Mouse (Mus musculus): ENCODE measurements at regions not wholly inside any gene's neighbourhood (a gene's known extent, or its start where the extent isn't known, plus 50 kb on each side); places are given as distances from the start of the nearest gene placed in this dataset.
A peak's percentile ranks its signal among the peaks of the same experiment; 100 is the strongest.

GRCm38 (mm10) chr16:85743022-85743421, 59.9 kb downstream of the Adamts1 start:
- H3K27me3 ChIP-seq (ENCODE audit: low read depth, poor library complexity, severe bottlenecking): no peaks in the 10 kb centered on the region
- no peaks in the 10 kb centered on the region for H3K9me3 ChIP-seq (replicated peaks)
- no peaks in the 10 kb centered on the region for H3K36me3 ChIP-seq
- H3K4me1 ChIP-seq: no peaks in the 10 kb centered on the region
- 95% methylated on average over 1 of the region's 1 CpGs for WGBS
- DNase-seq (ENCODE audit: low spot score): no peak
- H3K4me3 ChIP-seq: no peak overlapping the region
- H3K27ac ChIP-seq (replicated peaks): no peak overlapping the region

- Histone ChIP-seq H3K4me1 (no peaks in the 10 kb centered on the region), H3K9me3 (replicated peaks) (no peaks in the 10 kb centered on the region), H3K36me3 (no peaks in the 10 kb centered on the region), H3K27ac (replicated peaks) (no peak overlapping the region), H3K27me3 (ENCODE audit: low read depth, poor library complexity, severe bottlenecking) (no peaks in the 10 kb centered on the region), H3K4me3 (no peak overlapping the region)
- 86% methylated on average over 2 of the region's 2 CpGs for WGBS
- no peak for DNase-seq (ENCODE audit: low spot score)
Measured at GRCm38 (mm10) chr16:85738606-85739195, 64.2 kb downstream of the Adamts1 start.

- Histone ChIP-seq H3K27ac (replicated peaks) (no peak overlapping the region), H3K4me1 (no peaks in the 10 kb centered on the region), H3K4me3 (no peak overlapping the region), H3K9me3 (replicated peaks) (no peaks in the 10 kb centered on the region), H3K36me3 (no peaks in the 10 kb centered on the region), H3K27me3 (ENCODE audit: low read depth, poor library complexity, severe bottlenecking) (no peaks in the 10 kb centered on the region)
- WGBS: 71% methylated on average over 2 of the region's 2 CpGs
- DNase-seq (ENCODE audit: low spot score): no peak
Measured at GRCm38 (mm10) chr16:85728026-85728425, 74.9 kb downstream of the Adamts1 start.

GRCm38 (mm10) chr16:85721968-85722367, 80.9 kb downstream of the Adamts1 start:
- H3K27ac ChIP-seq (replicated peaks): no peak overlapping the region
- H3K36me3 ChIP-seq: no peaks in the 10 kb centered on the region
- 76% methylated on average over 2 of the region's 2 CpGs for WGBS
- H3K27me3 ChIP-seq (ENCODE audit: low read depth, poor library complexity, severe bottlenecking): no peaks in the 10 kb centered on the region
- H3K9me3 ChIP-seq (replicated peaks): no peaks in the 10 kb centered on the region
- no peaks in the 10 kb centered on the region for H3K4me1 ChIP-seq
- DNase-seq (ENCODE audit: low spot score): no peak
- no peak overlapping the region for H3K4me3 ChIP-seq

GRCm38 (mm10) chr16:85712291-85712690, 90.6 kb downstream of the Adamts1 start:
- H3K36me3 ChIP-seq: no peaks in the 10 kb centered on the region
- no peaks in the 10 kb centered on the region for H3K9me3 ChIP-seq (replicated peaks)
- no peaks in the 10 kb centered on the region for H3K27me3 ChIP-seq (ENCODE audit: low read depth, poor library complexity, severe bottlenecking)
- WGBS: 87% methylated on average over 3 of the region's 3 CpGs
- H3K4me1 ChIP-seq: no peaks in the 10 kb centered on the region
- no peak overlapping the region for H3K4me3 ChIP-seq
- no peak overlapping the region for H3K27ac ChIP-seq (replicated peaks)
- no peak for DNase-seq (ENCODE audit: low spot score)

GRCm38 (mm10) chr16:85704254-85705020, 98.5 kb downstream of the Adamts1 start:
- Histone ChIP-seq H3K27ac (replicated peaks) (no peak overlapping the region), H3K4me3 (no peak overlapping the region), H3K9me3 (replicated peaks) (no peaks in the 10 kb centered on the region), H3K4me1 (no peaks in the 10 kb centered on the region), H3K36me3 (no peaks in the 10 kb centered on the region), H3K27me3 (ENCODE audit: low read depth, poor library complexity, severe bottlenecking) (no peaks in the 10 kb centered on the region)
- DNase-seq (ENCODE audit: low spot score): no peak
- 91% methylated on average over 9 of the region's 9 CpGs for WGBS

GRCm38 (mm10) chr16:85702889-85703480, 99.9 kb downstream of the Adamts1 start:
- Histone ChIP-seq H3K36me3 (no peaks in the 10 kb centered on the region), H3K27ac (replicated peaks) (no peak overlapping the region), H3K27me3 (ENCODE audit: low read depth, poor library complexity, severe bottlenecking) (no peaks in the 10 kb centered on the region), H3K4me3 (no peak overlapping the region), H3K4me1 (no peaks in the 10 kb centered on the region), H3K9me3 (replicated peaks) (no peaks in the 10 kb centered on the region)
- no peak for DNase-seq (ENCODE audit: low spot score)
- WGBS: 90% methylated on average over 2 of the region's 2 CpGs

GRCm38 (mm10) chr16:85699329-85699728, 103.6 kb downstream of the Adamts1 start:
- H3K27me3 ChIP-seq (ENCODE audit: low read depth, poor library complexity, severe bottlenecking): no peaks in the 10 kb centered on the region
- H3K27ac ChIP-seq (replicated peaks): no peak overlapping the region
- no peak for DNase-seq (ENCODE audit: low spot score)
- 87% methylated on average over 4 of the region's 4 CpGs for WGBS
- no peaks in the 10 kb centered on the region for H3K9me3 ChIP-seq (replicated peaks)
- H3K4me1 ChIP-seq: no peaks in the 10 kb centered on the region
- H3K4me3 ChIP-seq: no peak overlapping the region
- H3K36me3 ChIP-seq: no peaks in the 10 kb centered on the region

- Histone ChIP-seq H3K4me1 (peaks cover 6% of the 10 kb centered on the region; the same call in 1 of the 2 replicates), H3K27ac (replicated peaks) (no peak overlapping the region), H3K27me3 (ENCODE audit: low read depth, poor library complexity, severe bottlenecking) (no peaks in the 10 kb centered on the region), H3K36me3 (no peaks in the 10 kb centered on the region), H3K4me3 (no peak overlapping the region), H3K9me3 (replicated peaks) (no peaks in the 10 kb centered on the region)
- WGBS: 68% methylated on average over 2 of the region's 2 CpGs
- DNase-seq (ENCODE audit: low spot score): no peak
Measured at GRCm38 (mm10) chr16:85682721-85683120, 120.2 kb downstream of the Adamts1 start.

GRCm38 (mm10) chr16:85680351-85680750, 122.6 kb downstream of the Adamts1 start:
- H3K9me3 ChIP-seq (replicated peaks): no peaks in the 10 kb centered on the region
- no peaks in the 10 kb centered on the region for H3K36me3 ChIP-seq
- DNase-seq (ENCODE audit: low spot score): peak; percentile 18
- no peak overlapping the region for H3K4me3 ChIP-seq
- 53% methylated on average over 6 of the region's 6 CpGs for WGBS
- H3K4me1 ChIP-seq: peaks cover 6% of the 10 kb centered on the region; the same call in 1 of the 2 replicates
- no peaks in the 10 kb centered on the region for H3K27me3 ChIP-seq (ENCODE audit: low read depth, poor library complexity, severe bottlenecking)
- H3K27ac ChIP-seq (replicated peaks): no peak overlapping the region

- WGBS: 92% methylated on average over 1 of the region's 1 CpGs
- Histone ChIP-seq H3K4me3 (no peak overlapping the region), H3K27me3 (ENCODE audit: low read depth, poor library complexity, severe bottlenecking) (no peaks in the 10 kb centered on the region)
Measured at GRCm38 (mm10) chr16:85678781-85679180, 124.1 kb downstream of the Adamts1 start.

GRCm38 (mm10) chr16:85678228-85678627, 124.7 kb downstream of the Adamts1 start:
- no peaks in the 10 kb centered on the region for H3K36me3 ChIP-seq
- no peaks in the 10 kb centered on the region for H3K27me3 ChIP-seq (ENCODE audit: low read depth, poor library complexity, severe bottlenecking)
- H3K27ac ChIP-seq (replicated peaks): no peak overlapping the region
- H3K9me3 ChIP-seq (replicated peaks): no peaks in the 10 kb centered on the region
- DNase-seq (ENCODE audit: low spot score): no peak
- H3K4me1 ChIP-seq: peaks cover 6% of the 10 kb centered on the region; the same call in 1 of the 2 replicates
- H3K4me3 ChIP-seq: no peak overlapping the region

More at GRCm38 (mm10) chr16:85678781-85679180, 124.1 kb downstream of the Adamts1 start:
- Histone ChIP-seq H3K27ac (replicated peaks) (no peak overlapping the region), H3K36me3 (no peaks in the 10 kb centered on the region), H3K4me1 (peaks cover 6% of the 10 kb centered on the region; the same call in 1 of the 2 replicates), H3K9me3 (replicated peaks) (no peaks in the 10 kb centered on the region)
- DNase-seq (ENCODE audit: low spot score): no peak

GRCm38 (mm10) chr16:85677027-85677426, 123.8 kb upstream of the Cyyr1 start:
- Histone ChIP-seq H3K4me1 (peaks cover 6% of the 10 kb centered on the region; the same call in 1 of the 2 replicates), H3K4me3 (no peak overlapping the region), H3K9me3 (replicated peaks) (no peaks in the 10 kb centered on the region), H3K36me3 (no peaks in the 10 kb centered on the region), H3K27ac (replicated peaks) (no peak overlapping the region), H3K27me3 (ENCODE audit: low read depth, poor library complexity, severe bottlenecking) (no peaks in the 10 kb centered on the region)
- DNase-seq (ENCODE audit: low spot score): peak; percentile 34
- 46% methylated on average over 9 of the region's 9 CpGs for WGBS
